Mouse (Mus musculus) B cell, adult 2 months (primary cell): ENCODE data around the gene Vmn1r1.
"Not testable (repeated sequence)": the region's sequence is repeated elsewhere in the genome, so short reads cannot be mapped to it uniquely, and the experiment has no call there.

Source experiments
- DNase-seq, 2 experiments: peaks; one replicate each; pipeline ENCODE4 v3.0.0; 2022

Vmn1r1 gene

GRCm38 (mm10) chr1:182164386-182164785 lies at the start of gene Vmn1r1:
Gene Vmn1r1, minus strand, starts transcription at chr1:182164486.
- no peak for DNase-seq

DNA sequence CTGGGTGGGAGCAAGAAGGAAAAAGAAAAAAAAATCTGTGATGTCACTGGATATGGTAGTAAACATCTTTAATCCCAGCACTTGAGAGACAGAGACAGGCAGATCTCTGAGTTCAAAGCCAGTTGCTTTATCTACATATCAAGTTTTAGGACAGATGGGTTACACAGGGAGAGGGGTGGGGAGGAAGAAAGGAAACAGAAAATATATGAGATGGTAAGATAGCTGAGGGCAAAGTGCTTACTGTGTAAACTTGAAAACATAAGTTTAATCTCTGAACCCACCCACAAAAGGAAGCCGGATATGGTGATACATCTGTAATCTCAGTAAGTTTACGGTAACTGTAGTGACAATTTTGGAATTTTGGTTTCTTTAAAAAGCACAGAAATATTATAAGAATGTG lies 46.0 kb upstream of the Vmn1r1 start:
- no peak for DNase-seq

DNA sequence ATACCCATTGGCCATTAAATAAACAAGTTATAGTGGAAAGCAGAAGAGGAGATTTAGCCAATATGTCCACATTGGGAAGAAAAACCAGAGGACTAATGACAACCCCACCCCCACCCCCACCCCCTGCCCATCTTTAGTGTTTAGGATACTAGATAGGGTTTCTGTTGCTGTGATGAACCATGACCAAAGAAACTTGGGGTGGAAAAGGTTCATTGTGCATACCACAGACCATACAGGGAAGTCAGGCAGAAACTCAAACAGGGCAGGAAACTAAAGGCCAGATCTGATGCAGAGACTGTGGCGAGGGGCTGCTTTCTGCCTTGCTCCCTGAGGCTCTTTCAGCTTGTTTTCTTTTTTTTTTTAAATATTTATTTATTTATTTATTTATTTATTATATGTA lies 28.3 kb upstream of the Vmn1r1 start:
- DNase-seq, result no peak

- DNase-seq, result no peak
Measured at GRCm38 (mm10) chr1:182191816-182192545, 27.7 kb upstream of the Vmn1r1 start.

GRCm38 (mm10) chr1:182191181-182191580 lies 26.9 kb upstream of the Vmn1r1 start:
- no peak for DNase-seq

GRCm38 (mm10) chr1:182189669-182190440 lies 25.6 kb upstream of the Vmn1r1 start:
- no peak for DNase-seq

DNA sequence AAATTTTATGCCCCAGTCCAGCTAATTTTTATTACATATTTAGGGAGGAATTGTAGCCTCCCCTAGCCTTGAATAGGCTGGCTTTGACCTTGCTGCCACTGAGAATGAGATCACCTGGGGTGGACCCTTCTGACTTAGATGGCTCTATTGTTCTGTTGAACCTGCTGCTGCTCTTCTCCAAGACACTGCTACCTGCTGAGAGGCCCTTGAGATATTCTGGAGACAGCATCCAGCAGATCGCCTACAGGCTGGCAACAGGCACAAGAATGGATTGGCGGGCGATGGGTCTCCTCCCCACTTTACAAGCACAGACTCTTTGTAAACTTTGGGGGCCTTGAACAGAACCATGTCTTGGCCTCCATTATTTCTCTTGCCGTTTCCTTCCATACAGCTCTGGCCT lies 18.2 kb upstream of the Vmn1r1 start:
- DNase-seq, result not testable (repeated sequence)

GRCm38 (mm10) chr1:182181456-182182305 lies 17.4 kb upstream of the Vmn1r1 start:
- DNase-seq, result no peak

GRCm38 (mm10) chr1:182176985-182177384 lies 12.7 kb upstream of the Vmn1r1 start:
- not testable (repeated sequence) for DNase-seq

DNA sequence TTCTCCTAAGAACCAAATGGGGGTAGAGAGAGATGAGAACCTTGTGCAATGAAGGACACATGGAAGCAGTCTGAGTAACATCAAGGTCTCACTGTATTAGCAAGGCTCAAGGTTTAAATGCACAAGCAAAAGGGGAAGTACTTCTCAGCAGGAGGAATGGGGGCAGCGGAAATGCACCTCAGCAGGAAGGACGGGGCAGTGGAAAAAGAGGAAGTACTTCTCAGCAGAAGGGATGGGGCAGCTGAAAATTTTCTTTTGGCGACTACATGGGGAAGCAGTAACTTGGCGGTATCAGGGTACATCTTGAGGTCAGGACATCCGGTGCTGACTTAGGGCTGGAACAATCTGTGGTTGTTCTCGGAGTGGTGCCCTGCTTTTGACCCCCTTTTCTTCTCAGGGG lies 5.9 kb upstream of the Vmn1r1 start:
- DNase-seq, result peak; percentile 5 to 21

DNA sequence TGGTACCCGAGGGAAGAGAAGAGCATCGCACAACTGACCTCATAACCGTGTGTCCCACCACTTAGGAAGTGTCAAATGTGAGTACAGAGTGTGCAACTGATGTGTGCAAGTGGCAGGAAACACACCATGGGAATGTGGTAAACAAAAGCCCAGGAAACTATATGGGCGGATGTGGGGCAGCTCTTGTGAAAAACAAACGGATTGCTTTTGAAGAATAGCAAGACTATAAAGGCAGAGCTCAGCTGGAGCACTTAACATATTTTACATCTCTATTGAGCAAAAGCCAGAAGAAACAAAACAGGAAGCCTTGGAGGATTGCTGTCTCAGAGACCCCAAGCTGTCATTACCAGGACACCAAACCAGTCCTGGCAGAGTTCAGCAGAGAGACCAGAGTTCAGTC lies 1.3 kb downstream of the Vmn1r1 start:
- no peak for DNase-seq

DNA sequence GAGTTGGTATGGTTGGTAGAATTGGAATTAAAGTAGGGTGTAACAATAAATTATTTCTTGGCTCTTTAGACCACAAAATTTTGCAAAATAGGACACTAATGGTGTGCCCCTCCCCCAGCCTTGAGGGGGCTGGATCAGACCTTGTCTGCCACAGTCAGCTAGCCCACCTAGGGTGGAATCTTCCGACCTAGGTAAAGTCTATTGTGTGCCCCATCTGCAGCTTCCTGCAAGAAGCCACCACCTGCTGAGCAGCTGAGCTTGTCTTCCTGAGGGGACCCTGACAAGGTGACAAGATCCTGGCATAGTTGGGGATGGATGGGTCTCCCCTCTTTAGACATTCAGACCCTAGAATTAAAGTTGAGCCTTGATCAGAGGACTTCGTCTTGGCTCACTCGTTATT lies 4.7 kb downstream of the Vmn1r1 start:
- no peak for DNase-seq

- no peak for DNase-seq
Measured at GRCm38 (mm10) chr1:182157734-182158133, 6.6 kb downstream of the Vmn1r1 start.

DNA sequence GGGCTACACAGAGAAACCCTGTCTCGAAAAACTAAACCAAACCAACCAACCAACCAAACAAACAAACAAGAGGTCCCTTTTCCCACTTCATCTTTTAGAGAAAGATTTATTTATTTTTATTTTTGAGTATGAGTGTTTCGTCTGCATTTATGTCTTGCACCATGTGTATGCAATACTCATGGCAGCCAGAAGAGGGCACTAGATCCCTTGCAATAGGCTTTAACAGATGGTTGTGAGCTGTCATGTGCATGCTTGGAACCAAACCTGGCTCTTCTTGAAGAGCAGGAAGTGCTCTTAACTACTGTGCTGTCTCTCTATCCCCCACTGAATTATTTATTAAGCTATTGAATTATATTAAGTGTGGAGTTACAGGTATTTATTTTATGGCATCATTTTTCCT lies 14.3 kb downstream of the Vmn1r1 start:
- DNase-seq, result peak; percentile 41 to 50

GRCm38 (mm10) chr1:182148864-182149514 lies 15.3 kb downstream of the Vmn1r1 start:
- no peak for DNase-seq

- DNase-seq, result no peak
Measured at GRCm38 (mm10) chr1:182145546-182145945, 18.7 kb downstream of the Vmn1r1 start.

GRCm38 (mm10) chr1:182143288-182143687 lies 21.0 kb downstream of the Vmn1r1 start:
- DNase-seq, result peak; percentile 51

DNA sequence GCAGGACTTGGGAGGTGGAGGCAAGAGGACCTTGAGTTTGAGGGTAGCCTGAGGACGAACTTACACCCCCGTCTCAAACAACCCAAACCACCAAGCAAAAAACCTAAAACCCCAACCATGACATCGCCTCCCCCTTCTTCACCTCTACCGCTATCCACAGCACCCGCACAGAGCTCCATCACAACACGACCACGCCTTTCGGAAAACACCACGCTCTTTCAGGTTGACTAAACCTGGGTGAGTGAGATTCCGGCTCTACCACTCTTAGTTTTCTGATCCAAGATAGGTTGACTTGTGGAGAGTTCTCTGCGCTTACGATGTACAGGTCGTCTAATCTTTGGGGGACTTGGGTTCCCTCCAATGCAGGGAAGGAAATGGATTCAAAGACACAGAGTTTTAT lies 21.6 kb downstream of the Vmn1r1 start:
- DNase-seq, result no peak

- DNase-seq, result peak; percentile 84 to 85
Measured at GRCm38 (mm10) chr1:182140370-182140769, 23.9 kb downstream of the Vmn1r1 start.

DNA sequence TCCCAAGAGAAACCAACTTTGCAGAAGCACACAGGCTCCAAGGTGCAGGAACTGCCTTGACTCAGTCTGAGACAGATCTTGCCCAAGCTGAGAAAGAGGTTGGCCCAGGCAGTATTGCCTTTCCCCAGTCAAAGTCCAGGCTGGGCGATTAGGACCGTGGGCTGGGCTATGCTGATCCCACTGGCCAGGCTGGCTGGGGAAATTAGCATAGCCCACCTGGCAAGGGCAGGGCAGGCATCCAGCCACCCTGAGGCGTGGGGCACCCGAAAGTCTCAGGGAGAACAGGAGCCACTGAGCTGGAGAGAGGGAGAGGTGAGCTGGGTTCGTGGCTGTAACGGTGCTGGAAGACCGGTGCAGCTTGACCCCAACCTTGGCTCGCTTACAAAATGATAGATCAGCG lies 24.3 kb downstream of the Vmn1r1 start:
- no peak for DNase-seq

GRCm38 (mm10) chr1:182138172-182138571 lies 26.1 kb downstream of the Vmn1r1 start:
- no peak for DNase-seq

DNA sequence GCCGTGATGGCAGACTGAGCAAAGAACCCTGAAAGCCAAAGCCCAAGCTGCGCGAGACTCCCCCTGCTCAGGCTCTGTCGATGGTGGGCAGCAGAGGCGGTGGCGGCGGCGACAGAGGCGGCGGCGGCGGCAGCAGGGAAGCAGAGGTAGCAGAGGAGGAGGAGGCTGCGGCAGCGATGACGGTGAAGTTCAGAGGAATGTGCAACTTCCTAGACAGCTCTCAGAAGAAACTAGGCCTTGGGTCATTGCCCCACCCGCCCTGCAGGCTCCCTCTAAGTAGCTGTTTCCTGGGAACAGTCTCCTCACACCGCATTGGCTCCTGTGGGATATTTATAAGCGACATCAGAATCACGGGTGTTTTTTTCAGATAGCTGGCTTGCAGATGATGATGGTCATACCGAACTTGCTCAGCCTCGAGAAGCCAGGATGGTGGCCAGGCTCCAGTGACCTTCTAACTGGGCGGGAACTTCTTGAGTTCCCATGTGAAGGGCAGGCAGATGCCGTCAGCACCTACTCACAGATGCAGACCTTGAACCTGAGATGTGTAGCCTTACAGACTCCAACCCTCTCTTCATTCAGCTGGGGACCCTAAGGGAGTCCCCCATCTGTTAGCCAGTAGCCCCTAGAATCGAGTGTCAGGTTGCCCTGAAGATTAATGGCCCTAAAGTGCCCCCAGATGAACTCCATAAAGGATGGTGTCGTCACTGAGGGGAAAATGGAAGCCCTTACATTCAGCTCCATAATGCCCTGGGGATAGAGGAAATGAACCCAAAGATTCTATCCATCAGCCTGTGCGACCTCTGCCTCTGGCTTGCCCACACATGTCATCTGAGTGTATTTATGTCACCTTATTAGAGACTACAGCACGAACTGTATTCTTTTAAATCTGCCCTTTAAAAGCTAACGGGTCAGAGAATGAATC lies 26.8 kb downstream of the Vmn1r1 start:
- DNase-seq, result no peak
